Mouse (Mus musculus): ENCODE data around the gene Snx20.

DNA sequence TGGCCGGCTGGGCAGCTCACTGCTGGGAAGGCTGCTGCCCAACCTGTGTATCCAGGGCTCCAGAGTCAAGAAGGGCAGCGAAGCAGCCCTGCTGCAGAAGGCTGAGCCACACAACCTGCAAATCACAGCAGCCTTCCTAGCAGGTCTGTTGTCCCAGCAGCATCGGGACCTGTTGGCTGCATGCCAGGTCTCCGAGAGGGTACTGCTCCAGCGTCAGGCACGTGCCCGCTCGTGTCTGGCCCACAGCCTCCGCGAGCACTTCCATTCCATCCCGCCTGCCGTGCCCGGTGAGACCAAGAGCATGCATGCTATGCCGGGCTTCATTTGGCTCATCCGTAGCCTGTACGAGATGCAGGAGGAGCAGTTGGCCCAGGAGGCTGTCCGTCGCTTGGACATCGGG is 29.0 kb upstream of the Snx20 start:
- TF ChIP-seq ELF1 (IDR thresholded peaks at IDR 0.05; ENCODE audit: low read depth, low read length) (no peak), USF2 (IDR thresholded peaks at IDR 0.05; ENCODE audit: borderline replicate concordance in 1 of 2, insufficient read depth in 1 of 2, low read depth in 1 of 2, low read length in 2 of 2) (no peak), CTCF (IDR thresholded peaks at IDR 0.05 in 2 of 3, conservative IDR thresholded peaks at IDR 0.05 in 1 of 3; ENCODE audit: control insufficient read depth in 1 of 3, insufficient read depth in 1 of 3, low read depth in 2 of 3, low read length in 3 of 3, poor library complexity in 1 of 3, severe bottlenecking in 1 of 3) (no peak), TCF12 (IDR thresholded peaks at IDR 0.05; ENCODE audit: low read depth, low read length) (no peak), ETS1 (IDR thresholded peaks at IDR 0.05; ENCODE audit: low read depth, low read length) (no peak), ZNF384 (IDR thresholded peaks at IDR 0.05; ENCODE audit: low read depth, low read length) (no peak), POLR2A (IDR thresholded peaks at IDR 0.05; ENCODE audit: control insufficient read depth in 1 of 2, insufficient read depth in 1 of 2, low read depth in 1 of 2, low read length in 2 of 2, poor library complexity in 1 of 2) (no peak), HCFC1 (IDR thresholded peaks at IDR 0.05; ENCODE audit: low read depth, low read length) (no peak), MAZ (IDR thresholded peaks at IDR 0.05; ENCODE audit: low read depth, low read length) (no peak)

Data from MEL (cell line).